Mouse (Mus musculus) MEL (cell line): Measurements from ENCODE around the gene Nap1l4. TPM values are rescaled to one million over a fixed set of nuclear protein-coding genes. Genes with fewer than 3 reads are reported as not detected.

Experiments
- DNase-seq: peaks from one replicate; pipeline ENCODE4 v3.0.0; 2011; ENCODE audit warnings: low read depth, low spot score
- H3K27ac ChIP-seq: 2 replicates; pipeline ENCODE4 v1.5.1; 2012; ENCODE audit warnings: low read depth, mild to moderate bottlenecking, control low read depth, low read length, moderate library complexity; ENCODE audit not compliant: control insufficient read depth
- H3K27me3 ChIP-seq, 2 experiments: fragments of 150-350 bp in 1 of 2; sonication (generic) in 1 of 2; 2 replicates each; pipeline ENCODE4 v1.6.1; 2012; ENCODE audit warnings: low read length in 2 of 2, mild to moderate bottlenecking in 2 of 2, improper control_type of control experiment in 1 of 2, moderate library complexity in 1 of 2; ENCODE audit not compliant: insufficient read depth in 2 of 2, control insufficient read depth in 1 of 2
- H3K36me3 ChIP-seq, 2 experiments: 2 replicates each; pipeline ENCODE4 v1.6.1; 2012 to 2014; ENCODE audit warnings: low read length in 2 of 2, improper control_type of control experiment in 1 of 2, inconsistent platforms in 1 of 2, mild to moderate bottlenecking in 1 of 2; ENCODE audit not compliant: insufficient read depth in 2 of 2, control insufficient read depth in 1 of 2
- H3K4me1 ChIP-seq, 2 experiments: fragments of 150-350 bp in 1 of 2; sonication (generic) in 1 of 2; 2 replicates each; pipeline ENCODE4 v1.6.1; 2012; ENCODE audit warnings: low read length in 2 of 2, improper control_type of control experiment in 1 of 2, mild to moderate bottlenecking in 1 of 2; ENCODE audit not compliant: insufficient read depth in 2 of 2, control insufficient read depth in 1 of 2
- H3K4me3 ChIP-seq, 2 experiments: fragments of 150-350 bp in 1 of 2; sonication (generic) in 1 of 2; 2 replicates each; pipeline ENCODE4 v1.5.1; 2012; ENCODE audit warnings: low read depth in 2 of 2, low read length in 2 of 2, mild to moderate bottlenecking in 2 of 2, moderate library complexity in 2 of 2, control low read depth in 1 of 2, improper control_type of control experiment in 1 of 2; ENCODE audit not compliant: control insufficient read depth in 1 of 2, insufficient read depth in 1 of 2
- H3K79me2 ChIP-seq: 2 replicates; pipeline ENCODE4 v1.6.1; 2012; ENCODE audit warnings: mild to moderate bottlenecking, low read length, moderate library complexity; ENCODE audit not compliant: control insufficient read depth, poor library complexity, insufficient read depth
- H3K9ac ChIP-seq: 2 replicates; pipeline ENCODE4 v1.6.1; 2012; ENCODE audit warnings: low read depth, mild to moderate bottlenecking, control low read depth, low read length, moderate library complexity; ENCODE audit not compliant: control insufficient read depth, poor library complexity, severe bottlenecking
- H3K9me3 ChIP-seq: fragments of 150-350 bp; sonication (generic); replicated peaks from 2 replicates; pipeline ENCODE4 v1.6.1; 2012; ENCODE audit warnings: mild to moderate bottlenecking, low read length, improper control_type of control experiment, moderate library complexity; ENCODE audit not compliant: insufficient read depth
- CHD1 ChIP-seq: IDR thresholded peaks from 2 replicates; pipeline ENCODE4 v1.6.1; 2012; ENCODE audit warnings: low read depth, mild to moderate bottlenecking, inconsistent platforms, low read length, improper control_type of control experiment
- CHD2 ChIP-seq: IDR thresholded peaks from 2 replicates; pipeline ENCODE4 v1.6.1; 2011; ENCODE audit warnings: low read length, improper control_type of control experiment
- CTCF ChIP-seq, 3 experiments: IDR thresholded peaks in 2 of 3; conservative IDR thresholded peaks in 1 of 3; 2 replicates each; pipeline ENCODE4 v1.5.1; 2011 to 2012; ENCODE audit warnings: low read length in 3 of 3, low read depth in 2 of 3, mild to moderate bottlenecking in 2 of 3, improper control_type of control experiment in 1 of 3, inconsistent platforms in 1 of 3, mixed read lengths in 1 of 3, moderate library complexity in 1 of 3; ENCODE audit not compliant: control insufficient read depth in 1 of 3, insufficient read depth in 1 of 3, poor library complexity in 1 of 3, severe bottlenecking in 1 of 3
- E2F4 ChIP-seq: IDR thresholded peaks from 2 replicates; pipeline ENCODE4 v1.6.1; 2011; ENCODE audit warnings: low read depth, low read length, improper control_type of control experiment, borderline replicate concordance
- EP300 ChIP-seq, 2 experiments: IDR thresholded peaks; 2 replicates each; pipeline ENCODE4 v1.6.1; 2011; ENCODE audit warnings: improper control_type of control experiment in 2 of 2, low read length in 2 of 2, low read depth in 1 of 2, mild to moderate bottlenecking in 1 of 2
- GATA1 ChIP-seq: IDR thresholded peaks from 2 replicates; pipeline ENCODE4 v1.6.1; 2011; ENCODE audit warnings: low read depth, low read length, improper control_type of control experiment
- HCFC1 ChIP-seq: IDR thresholded peaks from 2 replicates; pipeline ENCODE4 v1.6.1; 2012; ENCODE audit warnings: low read depth, mild to moderate bottlenecking, inconsistent platforms, low read length, improper control_type of control experiment, moderate library complexity
- MAFK ChIP-seq: IDR thresholded peaks from 2 replicates; pipeline ENCODE4 v1.6.1; 2011; ENCODE audit warnings: low read depth, mild to moderate bottlenecking, low read length, improper control_type of control experiment, borderline replicate concordance
- MAX ChIP-seq: IDR thresholded peaks from 2 replicates; pipeline ENCODE4 v1.6.1; 2011; ENCODE audit warnings: low read length, improper control_type of control experiment
- NELFE ChIP-seq: IDR thresholded peaks from 2 replicates; pipeline ENCODE4 v1.6.1; 2011; ENCODE audit warnings: low read depth, low read length, improper control_type of control experiment
- NRF1 ChIP-seq: IDR thresholded peaks from 2 replicates; pipeline ENCODE4 v1.6.1; 2014; ENCODE audit warnings: low read depth, mild to moderate bottlenecking, inconsistent platforms, low read length, improper control_type of control experiment, moderate library complexity; ENCODE audit not compliant: poor library complexity, insufficient read depth, severe bottlenecking
- POLR2AphosphoS2 ChIP-seq: IDR thresholded peaks from 2 replicates; pipeline ENCODE4 v1.6.1; 2011; ENCODE audit warnings: low read length, improper control_type of control experiment
- POLR2AphosphoS5 ChIP-seq: IDR thresholded peaks from 2 replicates; pipeline ENCODE4 v1.6.1; 2012; ENCODE audit warnings: low read depth, borderline replicate concordance, mild to moderate bottlenecking, inconsistent platforms, low read length, moderate library complexity, mixed read lengths
- RCOR1 ChIP-seq: IDR thresholded peaks from 2 replicates; pipeline ENCODE4 v1.6.1; 2012; ENCODE audit warnings: low read depth, mild to moderate bottlenecking, inconsistent platforms, low read length, improper control_type of control experiment
- TAL1 ChIP-seq: IDR thresholded peaks from 2 replicates; pipeline ENCODE4 v1.6.1; 2012; ENCODE audit warnings: mild to moderate bottlenecking, inconsistent platforms, low read length, moderate library complexity, mixed read lengths
- TCF12 ChIP-seq: IDR thresholded peaks from 2 replicates; pipeline ENCODE4 v1.6.1; 2014; ENCODE audit warnings: low read depth, mild to moderate bottlenecking, inconsistent platforms, low read length, improper control_type of control experiment, moderate library complexity
- USF1 ChIP-seq: IDR thresholded peaks from 2 replicates; pipeline ENCODE4 v1.6.1; 2014; ENCODE audit warnings: low read depth, mild to moderate bottlenecking, inconsistent platforms, low read length, improper control_type of control experiment, moderate library complexity
- ZC3H11A ChIP-seq: IDR thresholded peaks from 2 replicates; pipeline ENCODE4 v1.6.1; 2012; ENCODE audit warnings: low read depth, mild to moderate bottlenecking, inconsistent platforms, low read length, improper control_type of control experiment
- ZKSCAN1 ChIP-seq: IDR thresholded peaks from 2 replicates; pipeline ENCODE4 v1.6.1; 2012; ENCODE audit warnings: low read depth, mild to moderate bottlenecking, inconsistent platforms, low read length, improper control_type of control experiment, moderate library complexity
- ZMIZ1 ChIP-seq: IDR thresholded peaks from 2 replicates; pipeline ENCODE4 v1.6.1; 2012; ENCODE audit warnings: low read depth, mild to moderate bottlenecking, inconsistent platforms, low read length, improper control_type of control experiment, moderate library complexity
- polyA plus RNA-seq, 2 experiments: library from polyadenylated mRNA; stranded (reverse) in 1 of 2; unstranded in 1 of 2; fragments of >175 nt in 1 of 2; fragments of >200 nt in 1 of 2; gene quantifications; 2 replicates each; pipeline versions ENCODE4 v1.2.1 to v1.2.4; 2012; ENCODE audit warnings: low replicate concordance in 2 of 2, low read depth in 1 of 2; ENCODE audit not compliant: insufficient read length in 2 of 2, insufficient read depth in 1 of 2, missing spikeins in 1 of 2
- total RNA-seq: library from RNA; depleted of rRNA; stranded (reverse); fragments of 300-350 nt; gene quantifications from 2 replicates; pipeline ENCODE4 v1.2.3, GENCODE M21; 2012

The Nap1l4 gene
- total and polyA plus RNA-seq, 3 experiments, result 165 to 186 TPM; not detected in 1

GRCm38 (mm10) chr7:143536251-143536650 lies 12.7 kb downstream of the Nap1l4 start:
- no peak overlapping the region for H3K27ac ChIP-seq
- no peaks in the 10 kb centered on the region for H3K9me3 ChIP-seq
- no peak overlapping the region for H3K4me3 ChIP-seq
- no peaks in the 10 kb centered on the region for H3K27me3 ChIP-seq
- H3K36me3 ChIP-seq, result peaks cover 44 to 49% of the 10 kb centered on the region in 2 experiments
- H3K4me1 ChIP-seq, result peaks cover 5 to 14% of the 10 kb centered on the region in 2 experiments; a peak in 3 of 4 replicates
- no peak for DNase-seq
- no peak overlapping the region for H3K9ac ChIP-seq
- TF ChIP-seq EP300 (IDR thresholded peaks at IDR 0.05; ENCODE audit: low read depth in 1 of 2, low read length in 2 of 2), result no peak
- no peak for TF ChIP-seq NELFE
- TF ChIP-seq CTCF (IDR thresholded peaks at IDR 0.05 in 2 of 3, conservative IDR thresholded peaks at IDR 0.05 in 1 of 3; ENCODE audit: control insufficient read depth in 1 of 3, insufficient read depth in 1 of 3, low read depth in 2 of 3, low read length in 3 of 3, poor library complexity in 1 of 3, severe bottlenecking in 1 of 3), result no peak
- no peak for TF ChIP-seq NRF1
- no peak for TF ChIP-seq HCFC1
- no peak for TF ChIP-seq E2F4
- no peak for TF ChIP-seq USF1
- TF ChIP-seq ZC3H11A, result no peak
- TF ChIP-seq POLR2AphosphoS2, result no peak
- TF ChIP-seq ZKSCAN1, result no peak
- TF ChIP-seq CHD2, result no peak
- no peak for TF ChIP-seq CHD1
- no peak for TF ChIP-seq MAX
- TF ChIP-seq, all 39 proteins: peak for 0
- peaks cover 14% of the 10 kb centered on the region for H3K79me2 ChIP-seq

- Histone ChIP-seq H3K27ac (no peak overlapping the region), H3K36me3 (peaks cover 18 to 60% of the 10 kb centered on the region in 2 experiments), H3K27me3 (no peaks in the 10 kb centered on the region), H3K4me1 (peaks cover 2% of the 10 kb centered on the region in 2 experiments; a peak in 1 of 4 replicates), H3K9ac (no peak overlapping the region), H3K79me2 (peaks cover 2% of the 10 kb centered on the region; the same call in 1 of the 2 replicates), H3K4me3 (no peak overlapping the region), H3K9me3 (no peaks in the 10 kb centered on the region)
- DNase-seq, result peak; percentile 58
- TF ChIP-seq E2F4, result no peak
- peak; percentile 62 to 70 for TF ChIP-seq EP300 (IDR thresholded peaks at IDR 0.05; ENCODE audit: low read depth in 1 of 2, low read length in 2 of 2)
- no peak for TF ChIP-seq ZKSCAN1
- TF ChIP-seq POLR2AphosphoS5, result no peak
- TF ChIP-seq TAL1, result peak; percentile 88
- TF ChIP-seq ZMIZ1, result no peak
- no peak for TF ChIP-seq MAFK
- peak; percentile 78 for TF ChIP-seq GATA1
- 0 out of 2 replicates have a peak, but pooled peaks have one; percentile 30 for TF ChIP-seq RCOR1
- peak; percentile 84; the same call in 1 of the 2 replicates for TF ChIP-seq TCF12
These were observed 15.6 kb downstream of the Nap1l4 start for GRCm38 (mm10) chr7:143533284-143533683.
